Mouse (Mus musculus): ENCODE measurements around the gene Ccin. TPM values are rescaled to one million over a fixed set of nuclear protein-coding genes. Genes with fewer than 3 reads are reported as not detected.
A peak's percentile ranks its signal among the peaks of the same experiment; 100 is the strongest.

Gene Ccin
- total RNA-seq, 2 experiments from 2014 or later = not detected

DNA sequence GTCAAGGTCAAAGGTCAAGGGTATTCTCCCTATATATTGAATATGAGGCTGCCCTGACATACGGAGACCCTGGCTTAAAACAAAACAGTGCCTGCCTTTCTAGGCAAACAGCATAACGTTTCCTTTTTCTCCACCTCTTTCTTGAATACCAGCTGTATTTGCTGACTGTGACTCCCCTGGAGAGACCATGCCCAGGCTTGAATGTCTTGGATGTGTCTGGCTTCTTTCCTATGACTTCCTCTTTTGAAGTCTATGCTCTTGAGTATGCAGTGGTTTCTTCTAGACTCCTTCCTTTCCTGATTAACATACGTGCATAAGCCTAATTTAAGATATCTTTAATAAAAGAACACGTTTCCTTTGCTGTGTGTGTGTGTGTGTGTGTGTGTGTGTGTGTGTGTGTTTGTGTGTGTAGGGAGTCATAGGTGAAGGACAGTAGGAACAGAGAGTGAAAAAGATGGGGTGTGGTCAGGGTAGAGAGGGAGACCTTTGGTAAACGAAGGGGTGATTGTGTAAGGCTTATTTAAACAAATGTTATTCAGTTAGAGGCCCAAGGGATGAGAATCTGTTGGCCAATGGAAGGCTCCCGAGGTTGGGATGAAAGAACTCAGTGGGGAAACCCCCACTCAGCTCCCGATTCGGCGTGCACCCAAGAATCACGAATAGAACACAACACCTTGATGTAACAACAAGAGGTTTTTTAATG, 8.2 kb upstream of the Ccin start:
- DNase-seq = no peak

DNA sequence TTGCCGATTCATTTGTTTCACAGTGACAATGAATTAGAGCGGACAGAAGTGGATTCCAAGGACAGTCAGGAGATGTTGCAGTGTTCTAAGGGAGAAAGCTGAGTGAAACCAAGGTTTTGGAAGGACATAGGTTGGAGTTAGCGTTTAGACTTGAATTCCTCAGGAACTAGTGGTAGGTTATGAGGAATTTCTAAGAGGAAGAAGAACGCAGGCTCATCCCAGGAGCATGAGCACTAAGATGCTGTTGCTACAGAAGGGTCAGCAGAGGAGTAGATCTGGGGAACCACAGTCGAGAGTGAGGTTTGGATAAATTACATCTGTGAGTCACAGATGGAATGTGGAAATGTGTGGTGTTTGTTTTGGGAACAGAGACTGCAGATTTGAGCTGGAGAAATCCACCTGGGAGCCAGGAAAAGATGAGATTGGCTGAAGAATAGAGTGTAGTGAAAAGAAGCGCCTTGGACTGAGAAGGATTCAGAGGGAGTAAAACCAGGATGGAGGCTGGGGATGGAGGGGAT, 7.0 kb upstream of the Ccin start:
- no peak for DNase-seq

DNA sequence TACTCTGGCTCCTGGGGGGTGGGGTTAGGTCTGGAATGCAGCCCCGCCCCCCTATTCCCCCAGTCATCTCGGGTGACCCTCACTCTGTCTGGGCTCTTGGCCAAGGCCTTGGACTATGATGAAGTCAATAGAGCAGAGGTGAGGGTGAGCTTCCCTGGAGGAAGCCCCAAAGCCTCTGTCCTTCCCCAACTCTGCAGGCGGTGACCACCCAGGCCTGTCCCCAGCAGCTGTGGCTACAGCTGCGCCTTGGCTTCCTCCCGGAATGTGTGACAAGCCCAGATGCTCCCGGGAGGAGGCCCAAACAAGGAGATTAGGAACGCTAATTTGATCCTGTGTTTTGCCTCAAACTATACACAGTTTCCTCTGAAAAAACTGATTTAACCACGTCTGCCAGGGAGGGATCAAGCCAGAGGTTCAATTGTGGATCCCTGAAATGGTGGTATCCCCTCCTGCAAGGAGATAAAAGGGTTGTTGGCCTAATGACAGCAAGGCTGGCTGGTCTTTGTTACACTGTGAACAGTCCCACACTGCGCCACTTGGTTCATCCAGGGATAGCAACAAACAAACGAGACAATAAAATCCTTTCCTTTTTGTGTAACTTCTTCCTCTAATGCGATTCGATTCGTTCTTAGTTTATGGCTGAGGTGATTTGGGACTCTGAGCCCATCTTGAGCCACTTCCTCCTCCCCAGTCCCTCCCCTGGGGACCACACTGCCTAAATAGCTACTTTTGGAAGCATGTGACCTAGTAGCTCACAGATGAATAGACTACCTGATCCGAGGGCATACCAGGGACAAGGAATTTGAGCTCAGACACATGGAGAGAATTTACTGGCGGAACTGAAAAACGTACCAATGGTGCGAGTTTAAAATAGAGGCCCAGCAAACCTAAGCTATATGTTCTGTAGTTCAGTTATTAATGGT, 4.5 kb upstream of the Ccin start:
- no peak for DNase-seq

DNA sequence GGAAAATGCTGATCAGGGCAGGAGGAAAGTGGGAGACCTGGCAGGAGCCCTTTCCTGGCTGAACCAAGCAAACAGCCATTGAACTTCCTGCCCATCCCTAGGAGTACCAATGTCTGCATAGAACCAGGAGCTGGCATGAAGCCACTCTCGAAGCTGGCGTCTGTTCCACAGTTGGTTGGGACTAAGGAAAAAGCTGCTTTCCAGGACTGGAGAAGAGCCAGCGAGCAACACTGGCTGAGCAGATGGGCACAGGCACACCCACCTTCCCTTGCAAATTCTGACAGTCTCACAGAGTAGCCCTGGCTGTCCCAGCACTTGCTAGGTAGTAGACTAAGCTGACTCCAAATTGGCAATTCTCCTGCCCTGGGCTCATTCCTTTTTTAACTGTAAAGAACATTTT, 3.5 kb upstream of the Ccin start:
- DNase-seq = peak; percentile 82 to 84

DNA sequence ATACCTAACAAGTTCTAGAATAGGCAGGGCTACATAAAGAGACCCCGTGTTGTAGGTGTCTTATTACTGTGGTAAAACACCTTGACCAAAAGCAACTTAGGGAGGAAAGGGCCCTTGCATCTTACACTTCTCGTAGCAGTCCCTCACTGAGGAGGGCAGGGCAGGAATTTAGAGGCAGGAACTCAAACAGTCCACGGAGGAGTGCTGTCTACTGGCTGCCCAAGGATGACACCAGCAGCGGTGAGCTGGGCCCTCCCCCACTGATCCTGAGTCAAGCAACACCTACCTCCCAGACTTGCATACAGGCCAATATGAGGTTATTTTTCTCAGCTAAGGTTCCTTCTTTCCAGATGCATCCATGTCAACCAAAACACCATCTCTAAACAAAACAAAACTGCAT, 3.0 kb upstream of the Ccin start:
- DNase-seq = no peak

DNA sequence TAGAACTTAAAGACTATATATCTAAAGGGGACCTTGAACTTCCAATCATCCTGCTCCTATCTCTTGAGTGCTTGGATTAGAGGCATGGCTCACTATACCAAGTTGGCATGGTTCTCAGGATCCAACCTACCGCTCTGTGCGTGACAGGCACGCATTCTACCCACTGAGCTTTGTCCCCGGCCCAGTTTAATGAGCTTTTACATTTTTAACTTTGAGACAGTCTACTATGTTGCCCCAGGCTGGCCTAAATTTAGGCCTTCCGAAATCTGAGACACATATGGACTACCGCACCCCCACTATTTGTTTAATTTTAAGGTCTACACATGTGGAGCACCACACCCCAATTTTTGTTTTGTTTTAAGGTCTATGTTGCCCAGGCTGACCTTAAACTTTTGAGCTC, 2.4 kb upstream of the Ccin start:
- no peak for DNase-seq

DNA sequence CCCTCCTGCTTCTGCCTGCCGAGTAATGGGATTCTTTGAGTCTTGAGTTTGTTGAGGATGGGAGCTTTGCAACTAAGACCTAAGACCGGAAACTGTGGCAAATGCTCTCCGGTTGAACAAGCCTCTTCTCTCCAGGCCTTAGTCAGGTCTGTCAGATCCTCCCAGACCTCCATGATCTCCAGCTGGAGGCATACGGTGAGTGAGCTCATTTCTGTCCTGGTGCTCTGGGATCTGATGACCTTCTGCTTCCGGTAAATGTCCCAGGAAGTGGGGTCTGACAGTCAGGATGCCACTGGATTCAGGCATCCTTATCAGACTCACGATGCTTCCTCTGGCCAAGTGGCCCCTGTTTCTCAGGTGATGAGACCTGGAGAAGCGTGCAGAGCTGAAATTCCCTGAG, 2.0 kb upstream of the Ccin start:
- DNase-seq = no peak

DNA sequence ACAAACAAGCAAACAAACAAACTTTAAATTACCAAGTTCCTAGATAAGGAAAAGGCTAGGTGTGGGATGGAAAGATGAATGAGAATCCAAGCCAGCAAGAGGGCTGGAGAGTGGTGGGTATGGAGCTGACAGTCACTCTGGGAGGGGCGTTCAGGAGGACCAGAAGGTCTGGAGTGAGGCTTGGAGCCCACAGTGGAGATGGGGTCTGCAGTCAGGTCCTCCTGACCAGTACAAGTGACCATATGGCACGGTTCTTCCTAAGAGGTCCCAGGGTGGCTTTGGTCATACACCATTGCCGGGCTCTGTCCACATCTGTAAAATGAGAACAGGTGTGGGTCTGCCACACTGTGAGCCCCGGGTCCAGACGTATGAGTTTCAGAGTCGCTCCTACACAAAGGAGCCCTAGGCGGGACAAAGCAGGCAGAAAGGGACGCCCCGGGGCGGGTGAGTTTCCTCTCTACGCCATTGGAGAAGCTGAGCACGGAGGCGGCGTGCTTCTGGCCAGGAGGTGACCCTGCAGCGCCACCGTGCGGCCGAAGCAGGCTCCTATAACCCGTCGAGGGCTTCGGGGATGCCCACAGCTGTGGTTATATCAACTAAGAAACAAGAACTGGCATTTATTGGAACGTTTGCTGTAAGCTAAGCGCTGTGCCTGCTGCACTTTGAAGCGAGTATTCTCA, 1.1 kb upstream of the Ccin start:
- peak; percentile 90 to 91 for DNase-seq

DNA sequence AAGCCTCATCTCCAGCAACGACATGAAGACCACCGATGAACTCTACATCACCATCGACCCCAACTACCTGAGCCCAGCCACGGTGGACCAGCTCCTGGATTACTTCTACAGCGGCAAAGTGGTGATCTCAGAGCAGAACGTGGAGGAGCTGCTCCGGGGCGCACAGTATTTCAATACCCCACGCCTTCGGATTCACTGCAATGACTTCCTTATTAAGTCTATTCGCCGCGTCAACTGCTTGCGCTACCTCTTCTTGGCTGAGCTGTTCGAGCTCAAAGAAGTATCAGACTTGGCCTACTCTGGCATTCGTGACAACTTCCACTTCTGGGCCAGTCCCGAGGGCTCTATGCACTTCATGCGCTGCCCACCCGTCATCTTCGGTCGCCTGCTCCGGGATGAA, 473 bp downstream of the Ccin start:
- no peak for DNase-seq

DNA sequence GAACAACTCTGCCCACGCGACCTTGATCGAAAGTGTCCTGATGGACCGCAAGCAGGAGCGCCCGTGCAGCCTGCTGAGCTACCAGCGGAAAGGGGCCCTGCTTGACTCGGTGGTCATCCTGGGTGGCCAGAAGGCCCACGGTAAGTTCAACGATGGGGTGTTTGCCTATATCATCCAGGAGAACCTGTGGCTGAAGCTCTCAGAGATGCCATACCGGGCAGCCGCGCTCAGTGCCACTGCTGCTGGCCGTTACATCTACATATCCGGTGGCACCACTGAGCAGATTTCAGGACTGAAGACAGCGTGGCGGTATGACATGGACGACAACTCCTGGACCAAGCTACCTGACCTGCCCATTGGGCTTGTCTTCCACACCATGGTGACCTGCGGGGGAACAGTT, 1.0 kb downstream of the Ccin start:
- no peak for DNase-seq

DNA sequence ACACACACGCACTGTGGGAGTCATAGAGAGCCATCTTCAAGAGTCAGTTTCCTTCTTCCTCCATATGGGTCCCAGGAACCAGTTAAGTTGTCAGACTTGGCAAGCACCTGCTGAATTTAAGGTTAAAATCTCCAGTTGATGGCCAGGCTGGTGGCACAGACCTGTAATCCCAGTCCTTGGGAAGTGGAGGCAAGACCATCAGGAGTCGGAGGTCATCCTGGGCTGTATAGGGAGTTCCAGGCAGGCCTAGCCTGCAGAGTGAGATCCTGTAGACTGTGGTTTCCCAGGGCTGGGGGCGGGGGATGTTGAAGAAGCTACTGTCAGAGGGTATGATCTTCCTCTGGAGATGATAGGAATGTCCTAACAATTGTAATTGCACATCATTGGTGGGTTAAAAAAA, 5.7 kb downstream of the Ccin start:
- DNase-seq = no peak

DNA sequence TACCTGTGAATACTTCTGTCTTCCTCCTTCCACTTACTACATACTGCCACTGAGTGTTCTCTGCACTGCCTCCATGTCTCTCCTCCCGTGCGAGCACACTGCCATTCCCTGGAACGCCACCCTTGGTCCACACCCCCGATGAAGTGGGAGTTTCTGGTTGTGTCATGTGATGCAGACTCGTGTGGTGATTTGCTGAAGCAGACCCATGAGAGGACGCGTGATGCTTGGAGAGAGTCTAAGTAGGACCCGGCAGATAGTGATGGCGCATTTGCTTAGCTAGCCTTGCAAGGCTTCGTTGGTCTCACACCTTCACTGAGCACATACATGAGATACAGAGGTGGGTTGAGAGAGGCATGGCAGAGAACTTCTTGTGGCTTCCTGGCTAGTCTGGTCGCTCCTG, 9.8 kb downstream of the Ccin start:
- DNase-seq = no peak

DNA sequence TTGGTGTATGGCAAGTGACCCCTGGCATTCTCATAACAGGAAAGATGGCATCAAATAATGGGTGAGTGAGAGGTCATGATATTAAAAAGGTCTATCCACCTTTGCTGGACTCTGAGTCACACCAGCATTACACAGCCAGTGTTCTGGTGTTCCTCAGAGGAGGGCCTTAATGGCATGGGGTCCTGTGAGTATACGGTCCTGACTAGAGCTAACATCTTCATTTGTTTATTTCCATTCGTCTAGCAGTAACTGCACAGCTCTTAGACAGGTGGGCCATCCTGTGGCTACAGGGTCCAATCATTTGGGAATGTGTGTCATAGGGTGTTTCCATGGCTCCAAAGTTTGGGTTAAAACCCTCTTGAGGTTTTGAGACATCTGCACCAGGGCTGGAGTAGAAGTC, 11.1 kb downstream of the Ccin start:
- DNase-seq = no peak

DNA sequence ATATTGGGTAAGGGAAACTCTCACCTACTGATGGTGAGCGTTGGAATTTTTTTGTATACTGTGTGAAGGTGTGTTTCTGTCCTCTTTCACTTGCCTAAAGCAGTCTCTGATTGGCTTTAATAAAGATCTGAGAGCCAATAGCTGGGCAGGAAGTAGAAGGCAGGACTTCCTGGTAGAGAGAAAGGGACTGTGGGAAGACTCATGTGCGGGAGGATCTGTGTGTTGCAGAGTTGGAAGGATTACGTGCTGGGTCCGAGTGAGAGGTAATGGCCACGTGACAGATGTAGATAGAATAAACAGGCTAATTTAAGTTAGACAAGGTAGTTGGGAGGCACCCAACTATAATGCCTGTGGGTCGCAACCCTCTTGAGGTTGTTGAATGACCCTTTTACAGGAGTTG, 20.3 kb downstream of the Ccin start:
- DNase-seq = no peak

DNA sequence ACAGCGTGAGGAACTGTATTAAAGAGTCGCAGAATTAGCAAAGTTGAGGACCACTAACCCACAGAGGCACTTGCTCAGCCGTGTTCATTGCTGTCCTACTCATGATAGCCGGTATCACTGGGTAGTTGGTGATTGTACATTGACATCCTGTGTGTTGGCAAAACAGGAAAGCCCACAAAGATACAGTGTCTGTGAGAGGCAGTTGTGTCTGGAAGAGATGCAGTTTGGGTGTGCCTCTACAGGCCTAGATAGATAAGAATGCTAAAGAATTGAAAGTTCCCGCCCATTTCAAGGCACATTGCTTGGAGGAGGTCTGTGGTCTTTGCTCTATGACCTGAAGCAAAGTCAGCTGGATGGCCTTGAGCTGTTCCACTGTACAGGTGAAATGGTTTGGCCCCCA, 20.8 kb downstream of the Ccin start, which contains the start of gene Clta:
Gene Clta (plus strand): TSS at position 327 of the 400 bp plus-strand sequence.
- no peak for DNase-seq

DNA sequence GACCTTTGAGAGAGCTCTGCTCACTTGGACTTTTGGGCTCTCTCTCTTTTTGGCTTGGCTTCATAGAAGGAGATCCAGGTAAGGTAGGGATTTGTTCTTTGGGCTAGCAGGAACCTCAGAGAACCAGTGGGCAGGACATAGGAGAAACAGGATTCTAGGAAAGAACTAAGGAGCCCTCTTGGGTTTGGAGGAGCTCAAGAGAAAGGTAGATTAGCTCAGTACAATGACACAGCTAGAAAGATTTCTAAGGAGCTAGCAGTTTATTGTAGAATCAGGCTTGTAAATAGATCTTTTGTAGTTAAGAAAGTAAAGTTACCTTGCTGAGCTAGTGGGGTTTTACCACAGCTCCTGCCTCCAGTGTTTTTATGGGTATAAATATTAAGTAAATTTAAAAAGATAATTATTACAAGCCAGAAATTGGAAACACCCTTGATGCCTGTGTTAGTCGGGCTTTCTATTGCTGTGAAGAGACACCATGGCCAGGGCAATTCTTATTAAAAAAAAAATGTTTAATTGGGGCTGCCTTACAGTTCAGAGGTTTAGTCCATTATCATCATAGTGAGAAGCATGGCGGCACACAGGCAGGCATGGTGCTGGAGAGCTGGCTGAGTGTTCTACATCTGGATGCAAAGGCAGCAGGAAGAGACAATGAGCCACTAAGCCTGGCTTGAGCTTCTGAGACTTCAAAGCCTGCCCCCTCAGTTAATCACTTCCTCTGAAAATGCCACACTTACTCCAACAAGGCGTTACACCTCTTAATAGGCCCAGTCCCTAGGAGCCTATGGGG, 21.5 kb downstream of the Ccin start:
- DNase-seq = no peak

DNA sequence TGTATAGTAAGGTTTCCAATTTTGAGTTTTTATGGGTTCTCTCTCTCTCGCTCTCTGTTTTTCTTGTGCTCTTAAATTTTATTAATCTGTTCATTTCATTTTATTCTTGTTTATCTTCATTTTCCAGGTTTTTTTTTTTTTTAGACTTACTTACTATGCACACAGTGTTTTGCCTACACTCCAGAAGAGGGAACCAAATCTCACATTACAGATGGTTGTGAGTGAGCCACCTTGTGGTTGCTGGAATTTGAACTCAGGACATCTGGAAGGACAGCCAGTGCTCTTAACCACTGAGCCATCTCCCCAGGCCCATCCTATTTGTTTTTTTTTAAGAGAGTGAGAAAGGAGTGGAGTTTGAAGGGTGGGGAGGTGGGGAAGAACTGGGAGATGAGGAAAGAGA, 26.9 kb downstream of the Ccin start:
- DNase-seq = no peak

DNA sequence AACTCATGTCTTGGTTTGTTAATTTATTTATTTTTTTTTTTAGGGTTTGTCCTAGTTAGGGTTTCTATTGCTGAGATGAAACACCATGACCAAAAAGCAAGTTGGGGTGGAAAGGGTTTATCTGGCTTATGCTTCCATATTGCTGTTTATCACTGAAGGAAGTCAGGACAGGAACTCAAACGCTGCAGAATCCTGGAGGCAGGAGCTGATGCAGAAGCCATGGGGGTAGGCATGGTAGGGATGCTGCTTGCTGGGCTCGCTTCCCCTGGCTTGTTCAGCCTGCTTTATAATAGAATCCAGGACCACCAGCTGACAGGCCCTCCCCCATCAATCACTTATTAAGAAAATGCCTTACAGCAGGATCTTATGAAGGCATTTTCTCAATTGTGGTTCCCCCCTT, 27.6 kb downstream of the Ccin start:
- no peak for DNase-seq

DNA sequence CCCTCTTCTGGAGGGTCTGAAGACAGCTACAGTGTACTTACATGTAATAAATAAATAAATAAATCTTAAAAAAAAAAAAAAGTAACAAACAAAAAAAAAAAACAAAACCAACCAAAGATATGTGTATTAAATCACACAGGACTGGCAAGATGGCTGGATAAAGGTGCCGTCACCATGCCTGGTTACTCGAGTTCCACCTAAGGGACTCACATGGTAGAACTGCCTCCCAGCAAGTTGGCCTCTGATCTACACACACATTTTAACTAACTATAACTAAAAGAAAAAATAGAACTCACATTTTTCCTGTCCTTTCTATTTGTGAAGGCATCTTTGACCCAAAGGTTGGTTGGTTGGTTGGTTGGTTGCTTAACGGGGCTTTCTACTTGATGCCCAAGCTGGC, 28.5 kb downstream of the Ccin start:
- DNase-seq = no peak

DNA sequence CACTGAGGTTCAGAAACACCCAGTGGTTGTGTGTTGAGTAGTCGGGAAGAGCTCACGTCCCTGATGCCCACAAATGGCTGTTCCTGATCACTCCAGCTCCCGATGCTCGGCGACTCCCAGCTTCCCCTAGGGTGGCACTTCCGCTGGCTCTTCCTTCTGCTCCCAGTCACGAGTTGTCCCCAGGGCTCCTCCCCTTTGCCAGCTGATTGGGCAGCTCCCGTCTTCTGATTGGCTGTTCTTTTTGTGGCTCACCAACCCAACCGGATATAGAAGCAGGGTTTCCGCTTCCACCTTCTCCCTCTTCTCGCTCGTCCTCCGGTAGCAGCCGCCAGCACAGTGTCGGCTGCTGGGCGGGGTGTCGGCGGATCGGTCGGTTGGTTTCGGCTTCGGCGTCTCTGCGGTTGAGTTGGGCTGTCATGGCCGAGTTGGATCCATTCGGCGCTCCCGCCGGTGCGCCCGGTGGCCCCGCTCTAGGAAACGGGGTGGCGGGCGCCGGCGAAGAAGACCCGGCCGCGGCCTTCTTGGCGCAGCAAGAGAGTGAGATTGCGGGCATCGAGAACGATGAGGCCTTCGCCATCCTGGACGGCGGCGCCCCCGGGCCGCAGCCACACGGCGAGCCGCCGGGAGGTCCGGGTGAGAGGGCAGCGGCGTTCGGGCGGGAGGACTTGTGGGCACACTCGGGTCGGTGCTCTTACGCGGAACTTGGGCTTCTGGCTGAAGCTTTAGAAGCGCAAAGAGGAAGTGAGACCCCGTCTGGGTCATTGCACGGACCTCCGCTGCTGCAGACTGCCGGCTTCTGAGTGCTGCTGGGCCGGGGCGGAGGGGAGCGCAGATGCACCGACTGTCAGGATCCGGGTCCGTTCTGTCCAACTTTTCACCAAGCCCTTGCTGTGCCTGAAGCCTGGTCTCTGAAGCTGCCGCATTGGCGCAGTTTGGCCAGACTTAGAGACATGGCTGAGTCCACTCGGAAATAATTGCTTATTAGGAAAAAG, 29.4 kb downstream of the Ccin start:
- peak; percentile 93 for DNase-seq
